Mouse (Mus musculus) lung, embryonic 15.5 days (tissue): ENCODE measurements around the gene Pcnx2. TPM values are rescaled to one million over a fixed set of nuclear protein-coding genes. Genes with fewer than 3 reads are reported as not detected.

Experiments
- ATAC-seq: fragments of 200-750 bp; cut with Nextera tagmentation; 2 replicates; pipeline ENCODE4 v1.8.0; 2017; ENCODE audit warnings: moderate number of reproducible peaks, borderline replicate concordance; ENCODE audit not compliant: low FRiP score, low TSS enrichment; ENCODE audit errors: extremely low read depth
- H3K27ac ChIP-seq: fragments of 300-500 bp; sonication (generic); 2 replicates; pipeline ENCODE4 v1.5.1; 2015; ENCODE audit warnings: moderate library complexity, mild to moderate bottlenecking, inconsistent platforms
- H3K27me3 ChIP-seq: fragments of 300-500 bp; sonication (generic); 2 replicates; pipeline ENCODE4 v1.6.1; 2015; ENCODE audit warnings: inconsistent platforms
- H3K36me3 ChIP-seq: fragments of 300-500 bp; sonication (generic); 2 replicates; pipeline ENCODE4 v1.6.1; 2015; ENCODE audit warnings: inconsistent platforms
- H3K4me1 ChIP-seq: fragments of 300-500 bp; sonication (generic); 2 replicates; pipeline ENCODE4 v1.6.1; 2015; ENCODE audit warnings: inconsistent platforms
- H3K4me2 ChIP-seq: fragments of 300-500 bp; sonication (generic); 2 replicates; pipeline ENCODE4 v1.6.1; 2015; ENCODE audit warnings: inconsistent platforms, mild to moderate bottlenecking, moderate library complexity
- H3K4me3 ChIP-seq: fragments of 300-500 bp; sonication (generic); 2 replicates; pipeline ENCODE4 v1.5.1; 2015; ENCODE audit warnings: mild to moderate bottlenecking, inconsistent platforms
- H3K9ac ChIP-seq: fragments of 300-500 bp; sonication (generic); 2 replicates; pipeline ENCODE4 v1.6.1; 2015; ENCODE audit warnings: inconsistent platforms
- H3K9me3 ChIP-seq: fragments of 300-500 bp; sonication (generic); 2 replicates; pipeline ENCODE4 v1.6.1; 2016; ENCODE audit warnings: inconsistent platforms
- WGBS: fragments of 180-500 bp; shearing (Covaris S2); methylation state at CpG from one replicate; pipeline ENCODE4 v1.1.7; 2015; 5-methylcytosine and 5-hydroxymethylcytosine counted together
- polyA plus RNA-seq: library from polyadenylated mRNA; unstranded; fragments of >200 nt; fragmentation: Nextera tagmentation; extraction: Ambion mirVana; gene quantifications from 2 replicates; pipeline ENCODE4 v1.2.1, GENCODE M21; 2015

The Pcnx2 gene
- polyA plus RNA-seq, 1 experiment from 2014 or later = 0.36 TPM

DNA sequence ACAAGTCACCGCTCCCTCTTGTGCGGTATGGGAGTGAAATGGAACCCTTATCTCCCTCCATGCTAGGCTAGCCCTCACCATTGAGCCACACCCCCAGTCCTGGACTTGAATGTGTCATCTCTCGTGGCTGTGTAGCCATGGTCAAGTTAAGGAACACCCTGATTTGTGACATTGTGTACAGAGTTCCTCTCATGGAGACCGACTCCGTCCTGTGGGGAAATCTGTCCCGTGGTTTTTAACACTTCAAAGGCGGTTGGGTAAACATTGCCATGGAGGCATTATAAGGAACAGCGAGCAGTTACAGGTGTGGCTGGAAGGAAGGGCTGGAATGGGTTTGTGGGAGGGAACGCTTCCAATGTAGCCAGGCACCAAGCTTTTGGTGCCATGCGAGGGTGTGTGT lies 18.9 kb upstream of the Pcnx2 start:
- whole genome bisulfite sequencing = 31% methylated on average over 10 of the region's 10 CpGs
- Histone ChIP-seq H3K9me3 (no peaks in the 10 kb centered on the region), H3K27ac (peak overlapping the region; percentile 53), H3K9ac (no peak overlapping the region), H3K4me3 (no peak overlapping the region), H3K27me3 (peaks cover 5% of the 10 kb centered on the region), H3K36me3 (no peaks in the 10 kb centered on the region), H3K4me2 (no peak overlapping the region), H3K4me1 (peaks cover 34% of the 10 kb centered on the region)
- no peak for ATAC-seq

DNA sequence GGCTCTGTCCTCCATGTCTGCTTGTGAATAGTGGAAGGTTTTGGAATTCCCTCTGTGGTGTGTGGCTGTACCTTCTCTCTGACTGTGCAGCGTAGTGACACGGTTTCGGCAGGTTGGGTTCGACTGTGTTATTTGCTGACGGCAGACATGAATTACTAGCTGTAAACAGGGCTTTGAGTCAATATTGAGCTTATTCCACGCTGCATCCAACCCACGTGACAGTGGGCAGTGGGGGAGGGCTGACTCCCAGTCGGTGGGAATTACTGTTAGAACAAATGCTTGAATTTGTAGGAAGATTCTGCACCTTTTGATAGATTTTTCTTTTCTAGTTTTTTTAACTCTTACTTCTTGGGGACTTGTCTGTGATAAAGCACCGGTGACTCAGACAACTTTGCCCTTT lies 16.3 kb upstream of the Pcnx2 start:
- H3K4me3 ChIP-seq = no peak overlapping the region
- H3K9ac ChIP-seq = no peak overlapping the region
- WGBS = 42% methylated on average over 9 of the region's 9 CpGs
- H3K9me3 ChIP-seq = no peaks in the 10 kb centered on the region
- H3K27me3 ChIP-seq = peaks cover 32% of the 10 kb centered on the region
- H3K4me1 ChIP-seq = peaks cover 29% of the 10 kb centered on the region
- H3K4me2 ChIP-seq = peak overlapping the region; percentile 92; the same call in 1 of the 2 replicates
- H3K27ac ChIP-seq = no peak overlapping the region
- ATAC-seq = no peak
- no peaks in the 10 kb centered on the region for H3K36me3 ChIP-seq

DNA sequence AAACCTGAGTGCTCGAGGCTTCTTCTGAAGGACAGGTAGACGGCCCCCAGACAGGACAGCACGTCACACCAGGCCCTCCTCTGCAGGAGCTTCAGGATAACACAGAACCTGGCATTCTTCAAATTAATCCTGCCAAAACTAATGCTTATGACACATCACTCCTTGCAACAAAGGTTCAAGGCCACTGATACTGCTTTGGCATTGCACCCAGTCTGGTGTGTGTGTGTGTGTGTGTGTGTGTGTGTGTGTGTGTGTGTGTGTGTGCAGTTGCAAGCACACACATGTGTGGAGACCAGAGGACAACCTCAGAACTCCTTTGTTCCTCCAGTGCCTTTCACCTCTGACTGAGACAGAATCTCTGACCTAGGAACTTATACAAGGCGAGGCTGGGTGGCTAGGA lies 15.1 kb upstream of the Pcnx2 start:
- Histone ChIP-seq H3K4me3 (no peak overlapping the region), H3K36me3 (no peaks in the 10 kb centered on the region), H3K27me3 (peaks cover 41% of the 10 kb centered on the region), H3K27ac (peak overlapping the region; percentile 71), H3K4me2 (peak overlapping the region; percentile 92), H3K4me1 (peaks cover 26% of the 10 kb centered on the region), H3K9me3 (no peaks in the 10 kb centered on the region), H3K9ac (no peak overlapping the region)
- WGBS = 60% methylated on average over 4 of the region's 4 CpGs
- ATAC-seq = no peak

DNA sequence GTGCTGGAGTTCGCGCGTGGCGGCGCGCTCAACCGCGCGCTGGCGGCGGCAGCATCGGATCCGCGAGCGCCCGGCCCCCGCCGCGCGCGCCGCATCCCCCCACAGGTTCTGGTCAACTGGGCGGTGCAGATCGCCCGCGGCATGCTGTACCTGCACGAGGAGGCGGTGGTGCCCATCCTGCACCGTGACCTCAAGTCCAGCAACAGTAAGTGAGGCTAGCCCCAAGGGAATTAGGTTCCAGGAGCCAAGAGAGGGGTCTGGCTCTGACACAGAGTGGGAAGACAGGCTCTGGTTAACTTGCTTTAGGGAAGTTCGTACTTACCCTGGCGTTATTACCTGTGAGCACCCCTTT lies 13.1 kb upstream of the Pcnx2 start:
- no peak for ATAC-seq
- 2% methylated on average over 19 of the region's 31 CpGs for WGBS

DNA sequence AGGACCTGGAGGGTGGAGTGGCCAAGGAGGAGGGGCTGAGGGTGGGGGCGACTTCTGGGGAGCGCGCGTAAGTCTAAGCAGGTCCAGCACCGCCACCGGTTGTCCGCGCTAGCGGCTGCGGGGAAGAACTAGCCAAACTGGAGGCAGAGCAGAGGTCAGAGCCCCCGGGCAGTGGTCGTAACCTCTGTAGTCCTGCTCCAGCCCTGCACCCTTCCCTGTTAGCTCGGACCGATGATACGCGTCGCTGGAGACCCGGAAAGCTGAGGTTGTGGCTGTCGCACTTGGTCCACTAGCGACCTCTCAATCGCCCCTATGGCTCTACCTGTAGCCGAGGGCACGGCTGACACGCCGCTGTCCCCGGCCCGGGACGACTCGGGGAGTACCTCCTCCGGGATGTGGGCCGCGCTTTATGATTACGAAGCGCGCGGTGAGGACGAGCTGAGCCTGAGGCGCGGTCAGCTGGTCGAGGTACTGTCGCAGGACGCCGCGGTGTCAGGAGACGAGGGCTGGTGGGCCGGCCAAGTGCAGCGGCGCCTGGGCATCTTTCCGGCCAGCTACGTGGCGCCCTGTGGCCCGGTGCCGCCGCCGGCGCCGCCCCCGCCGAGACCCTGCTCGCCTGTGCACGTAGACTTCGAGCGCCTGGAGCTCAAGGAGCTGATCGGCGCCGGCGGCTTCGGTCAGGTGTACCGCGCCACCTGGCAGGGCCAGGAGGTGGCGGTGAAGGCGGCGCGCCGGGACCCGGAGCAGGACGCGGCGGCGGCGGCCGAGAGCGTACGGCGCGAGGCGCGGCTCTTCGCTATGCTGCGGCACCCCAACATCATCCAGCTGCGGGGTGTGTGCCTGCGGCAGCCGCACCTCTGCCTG lies 12.5 kb upstream of the Pcnx2 start, which contains the start of gene Map3k21:
Map3k21 (plus strand) TSS at position 86 of the 864 bp plus-strand sequence.
- H3K9ac ChIP-seq = peak within 1 kb of the TSS; percentile 56
- peak within 1 kb of the TSS; percentile 57 for H3K4me3 ChIP-seq
- H3K36me3 ChIP-seq = no peaks in the 10 kb centered on the region
- under 1% methylated on average over 70 of the region's 93 CpGs for WGBS
- peaks cover 17% of the 10 kb centered on the region for H3K4me1 ChIP-seq
- peaks cover 41% of the 10 kb centered on the region for H3K27me3 ChIP-seq
- no peaks in the 10 kb centered on the region for H3K9me3 ChIP-seq
- ATAC-seq = peak; percentile 20; the same call in 1 of the 2 replicates
- H3K27ac ChIP-seq = peak within 1 kb of the TSS; percentile 71
- H3K4me2 ChIP-seq = peak within 1 kb of the TSS; percentile 92

More for the DNA sequence above, 13.1 kb upstream of the Pcnx2 start:
- H3K4me2 ChIP-seq = peak overlapping the region; percentile 92
- no peaks in the 10 kb centered on the region for H3K9me3 ChIP-seq
- no peaks in the 10 kb centered on the region for H3K36me3 ChIP-seq
- peak overlapping the region; percentile 57 for H3K4me3 ChIP-seq
- H3K27ac ChIP-seq = peak overlapping the region; percentile 71
- H3K27me3 ChIP-seq = peaks cover 41% of the 10 kb centered on the region
- H3K4me1 ChIP-seq = peaks cover 17% of the 10 kb centered on the region
- peak overlapping the region; percentile 56 for H3K9ac ChIP-seq

DNA sequence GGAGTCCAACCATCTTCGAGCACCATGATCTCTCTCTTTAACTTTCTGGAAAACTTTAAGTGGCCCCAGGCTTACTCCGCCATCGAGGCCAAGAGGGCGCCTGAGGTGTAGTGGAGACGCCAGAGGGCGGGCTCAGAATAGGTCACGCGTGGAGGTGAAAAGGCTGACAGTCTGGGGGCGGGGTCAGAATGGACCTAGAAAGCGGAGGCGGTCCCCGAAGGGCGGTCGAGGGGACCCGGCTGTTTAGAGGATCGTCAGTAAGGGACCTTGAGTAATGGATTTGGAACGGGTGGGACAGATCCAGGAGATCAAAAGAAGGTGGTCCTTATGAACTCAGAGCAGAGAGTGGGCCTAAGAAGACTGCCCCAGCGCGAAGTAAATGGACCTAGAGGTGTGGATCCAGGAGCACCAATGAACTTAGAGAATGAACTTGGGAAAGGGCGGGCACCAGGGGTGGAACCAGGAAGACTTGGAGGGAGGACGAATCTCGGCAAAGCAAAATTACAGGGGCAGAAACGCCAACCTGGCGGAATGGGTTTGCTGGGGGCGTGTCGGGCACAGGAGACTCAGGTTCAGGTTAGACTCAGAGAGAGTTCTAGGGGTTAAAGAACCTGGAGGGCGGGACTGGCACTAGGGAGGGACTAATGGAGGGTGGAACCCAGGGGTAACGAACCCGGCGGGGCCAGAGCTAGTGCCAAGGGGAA lies 11.7 kb upstream of the Pcnx2 start:
- H3K27ac ChIP-seq = peak overlapping the region; percentile 71
- WGBS = 2% methylated on average over 30 of the region's 30 CpGs
- H3K9ac ChIP-seq = peak overlapping the region; percentile 56; the same call in 1 of the 2 replicates
- peak overlapping the region; percentile 57 for H3K4me3 ChIP-seq
- ATAC-seq = peak; percentile 88
- H3K4me1 ChIP-seq = peaks cover 17% of the 10 kb centered on the region
- H3K9me3 ChIP-seq = no peaks in the 10 kb centered on the region
- peak overlapping the region; percentile 92 for H3K4me2 ChIP-seq
- no peaks in the 10 kb centered on the region for H3K36me3 ChIP-seq
- H3K27me3 ChIP-seq = peaks cover 41% of the 10 kb centered on the region

DNA sequence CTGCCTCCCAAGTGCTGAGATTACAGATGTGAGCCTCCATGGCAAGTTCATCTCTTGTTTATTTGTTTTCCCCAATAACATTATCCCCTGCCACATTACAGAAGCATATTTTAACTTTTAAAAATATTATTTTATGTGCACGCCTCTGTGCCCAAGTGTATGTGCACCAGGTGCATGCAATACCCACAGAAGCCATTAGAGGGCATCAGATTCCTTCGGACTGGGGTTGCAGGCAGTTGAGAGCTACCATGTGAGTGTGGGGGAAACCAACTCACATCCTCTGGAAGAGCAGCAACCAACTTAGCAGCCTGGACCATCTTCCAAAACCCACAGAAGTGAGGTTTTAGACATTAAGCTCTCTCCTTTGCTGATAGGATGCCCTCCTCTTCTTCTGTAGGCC lies 9.2 kb upstream of the Pcnx2 start:
- no peaks in the 10 kb centered on the region for H3K36me3 ChIP-seq
- no peaks in the 10 kb centered on the region for H3K9me3 ChIP-seq
- no peak for ATAC-seq
- H3K9ac ChIP-seq = no peak overlapping the region
- H3K4me2 ChIP-seq = no peak overlapping the region
- H3K4me1 ChIP-seq = peaks cover 17% of the 10 kb centered on the region; the same call in 1 of the 2 replicates
- WGBS = 74% methylated on average over 2 of the region's 2 CpGs
- no peak overlapping the region for H3K4me3 ChIP-seq
- no peak overlapping the region for H3K27ac ChIP-seq
- peaks cover 39% of the 10 kb centered on the region for H3K27me3 ChIP-seq

DNA sequence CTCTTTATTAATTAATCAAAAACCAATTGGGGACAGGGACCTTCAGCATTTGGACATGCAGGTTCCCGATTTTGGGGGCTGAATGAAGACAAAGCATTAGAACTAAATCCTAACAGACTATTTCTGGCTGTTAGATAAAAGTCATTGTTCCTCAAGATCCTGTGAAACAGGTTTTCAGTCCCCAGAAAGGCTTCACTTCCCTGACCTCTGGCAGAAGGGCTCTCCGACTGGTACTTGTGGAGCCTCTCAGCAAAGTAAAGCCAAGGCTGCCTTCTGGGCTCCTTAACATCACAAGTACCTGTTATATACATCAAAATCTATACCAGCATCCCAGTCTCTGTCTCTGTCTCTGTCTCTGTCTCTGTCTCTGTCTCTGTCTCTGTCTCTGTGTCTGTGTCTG lies 7.2 kb upstream of the Pcnx2 start:
- peak overlapping the region; percentile 9; the same call in 1 of the 2 replicates for H3K4me2 ChIP-seq
- 50% methylated on average over 2 of the region's 2 CpGs for WGBS
- H3K4me1 ChIP-seq = peaks cover 8% of the 10 kb centered on the region; the same call in 1 of the 2 replicates
- no peak for ATAC-seq
- no peak overlapping the region for H3K9ac ChIP-seq
- H3K4me3 ChIP-seq = no peak overlapping the region
- no peak overlapping the region for H3K27ac ChIP-seq
- peaks cover 19% of the 10 kb centered on the region for H3K27me3 ChIP-seq
- H3K36me3 ChIP-seq = no peaks in the 10 kb centered on the region
- H3K9me3 ChIP-seq = no peaks in the 10 kb centered on the region

DNA sequence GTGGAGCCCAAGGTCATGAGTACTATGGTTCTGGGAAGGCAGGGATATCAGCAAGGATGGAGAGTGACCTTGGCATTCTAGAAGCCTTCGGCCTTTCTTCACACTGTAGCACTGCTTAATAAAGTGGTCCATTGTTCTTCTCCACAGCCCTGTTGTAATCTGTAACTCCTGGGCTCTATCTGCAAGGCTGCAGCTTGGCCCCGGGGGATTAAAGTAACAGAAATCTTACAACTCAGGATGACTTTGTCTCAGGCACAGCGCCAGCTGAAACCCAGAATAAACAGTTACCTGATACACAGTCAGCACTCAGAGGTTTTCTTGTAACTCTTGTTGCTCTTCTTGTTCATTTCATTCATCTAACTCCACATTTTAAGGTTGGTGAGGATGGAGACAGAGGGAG lies 4.4 kb upstream of the Pcnx2 start:
- H3K9ac ChIP-seq = no peak overlapping the region
- no peaks in the 10 kb centered on the region for H3K9me3 ChIP-seq
- ATAC-seq = no peak
- peaks cover 13% of the 10 kb centered on the region for H3K4me1 ChIP-seq
- no peaks in the 10 kb centered on the region for H3K36me3 ChIP-seq
- no peak overlapping the region for H3K4me2 ChIP-seq
- 32% methylated on average over 3 of the region's 3 CpGs for WGBS
- H3K27me3 ChIP-seq = peaks cover 16% of the 10 kb centered on the region
- no peak overlapping the region for H3K4me3 ChIP-seq
- H3K27ac ChIP-seq = no peak overlapping the region

DNA sequence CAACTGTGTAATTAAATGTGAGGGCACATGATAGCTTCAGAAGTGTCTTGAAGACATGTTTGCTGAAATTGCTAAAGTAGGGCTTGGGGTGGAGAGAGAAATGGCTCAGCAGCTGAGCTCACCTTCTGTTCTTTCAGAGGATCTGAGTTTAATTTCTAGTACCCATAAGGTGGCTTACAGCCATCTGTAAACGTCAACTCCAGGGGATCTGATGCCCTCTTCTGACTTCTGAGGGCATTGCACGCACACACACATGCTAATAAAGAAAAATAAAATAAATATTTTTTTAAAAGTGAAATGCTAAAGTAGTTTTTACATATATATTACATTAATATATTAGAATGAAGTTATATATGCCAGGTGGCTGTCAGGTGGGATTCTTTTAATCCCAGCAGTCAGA lies 3.0 kb upstream of the Pcnx2 start:
- Histone ChIP-seq H3K9ac (no peak overlapping the region), H3K27ac (no peak overlapping the region), H3K9me3 (no peaks in the 10 kb centered on the region), H3K4me3 (no peak overlapping the region), H3K4me2 (no peak overlapping the region), H3K4me1 (peaks cover 13% of the 10 kb centered on the region), H3K36me3 (no peaks in the 10 kb centered on the region), H3K27me3 (peaks cover 29% of the 10 kb centered on the region)
- ATAC-seq = no peak
- 30% methylated on average over 2 of the region's 2 CpGs for WGBS

DNA sequence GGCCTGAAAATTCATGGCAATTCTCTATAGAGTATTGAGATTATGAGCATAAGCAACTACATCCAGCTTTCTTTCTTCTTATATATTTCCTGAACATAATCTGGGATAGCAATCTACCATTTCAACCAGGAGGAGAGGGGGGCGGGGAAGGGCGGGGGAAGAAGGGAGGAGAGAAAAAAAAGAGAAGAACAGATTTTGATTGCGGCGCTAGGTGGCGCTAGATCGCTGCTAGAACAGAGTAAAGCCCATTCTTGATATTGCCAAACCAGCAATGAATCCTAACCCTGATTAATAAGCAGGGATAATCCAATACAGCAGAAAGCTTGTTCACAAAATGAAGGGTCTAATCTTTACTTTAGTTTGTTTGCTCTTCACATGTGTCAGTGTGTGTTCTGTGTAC lies 782 bp upstream of the Pcnx2 start:
- no peak overlapping the region for H3K27ac ChIP-seq
- no peaks in the 10 kb centered on the region for H3K36me3 ChIP-seq
- no peaks in the 10 kb centered on the region for H3K9me3 ChIP-seq
- ATAC-seq = no peak
- WGBS = 0% methylated on average over 6 of the region's 6 CpGs
- no peak overlapping the region for H3K4me2 ChIP-seq
- H3K27me3 ChIP-seq = peaks cover 29% of the 10 kb centered on the region
- no peak overlapping the region for H3K4me3 ChIP-seq
- H3K4me1 ChIP-seq = peaks cover 13% of the 10 kb centered on the region
- no peak overlapping the region for H3K9ac ChIP-seq

DNA sequence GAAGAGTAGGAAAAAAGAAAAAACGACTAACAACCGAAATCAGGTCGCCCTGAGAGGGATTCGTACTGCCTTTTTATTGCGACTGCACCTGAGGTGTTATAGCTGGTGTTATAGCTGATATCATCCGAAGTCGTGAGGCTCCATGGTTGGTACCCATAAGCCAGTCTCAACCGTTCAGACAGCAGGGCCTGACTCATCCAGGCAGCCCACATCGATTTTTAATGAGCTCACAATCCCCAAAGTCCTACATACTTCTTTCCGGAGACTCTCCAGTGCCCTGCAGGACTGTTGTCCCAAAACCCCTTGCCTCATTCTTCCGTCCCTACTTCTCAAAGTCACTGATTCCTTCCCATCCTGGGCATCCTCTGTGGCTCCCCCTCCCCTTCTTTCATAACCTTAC lies 729 bp downstream of the Pcnx2 start:
- H3K4me2 ChIP-seq = no peak overlapping the region
- WGBS = 60% methylated on average over 11 of the region's 11 CpGs
- H3K4me3 ChIP-seq = no peak overlapping the region
- peaks cover 8% of the 10 kb centered on the region for H3K4me1 ChIP-seq
- peaks cover 29% of the 10 kb centered on the region for H3K27me3 ChIP-seq
- ATAC-seq = no peak
- no peaks in the 10 kb centered on the region for H3K36me3 ChIP-seq
- H3K9me3 ChIP-seq = no peaks in the 10 kb centered on the region
- no peak overlapping the region for H3K27ac ChIP-seq
- H3K9ac ChIP-seq = no peak overlapping the region
